Mouse (Mus musculus) ovary, adult 18-20 months (tissue): ENCODE data around the gene Disc1.

Source experiments
- DNase-seq: peaks from one replicate; pipeline ENCODE4 v3.0.0; 2022; ENCODE audit warnings: low spot score, mixed read lengths

The Disc1 gene

DNA sequence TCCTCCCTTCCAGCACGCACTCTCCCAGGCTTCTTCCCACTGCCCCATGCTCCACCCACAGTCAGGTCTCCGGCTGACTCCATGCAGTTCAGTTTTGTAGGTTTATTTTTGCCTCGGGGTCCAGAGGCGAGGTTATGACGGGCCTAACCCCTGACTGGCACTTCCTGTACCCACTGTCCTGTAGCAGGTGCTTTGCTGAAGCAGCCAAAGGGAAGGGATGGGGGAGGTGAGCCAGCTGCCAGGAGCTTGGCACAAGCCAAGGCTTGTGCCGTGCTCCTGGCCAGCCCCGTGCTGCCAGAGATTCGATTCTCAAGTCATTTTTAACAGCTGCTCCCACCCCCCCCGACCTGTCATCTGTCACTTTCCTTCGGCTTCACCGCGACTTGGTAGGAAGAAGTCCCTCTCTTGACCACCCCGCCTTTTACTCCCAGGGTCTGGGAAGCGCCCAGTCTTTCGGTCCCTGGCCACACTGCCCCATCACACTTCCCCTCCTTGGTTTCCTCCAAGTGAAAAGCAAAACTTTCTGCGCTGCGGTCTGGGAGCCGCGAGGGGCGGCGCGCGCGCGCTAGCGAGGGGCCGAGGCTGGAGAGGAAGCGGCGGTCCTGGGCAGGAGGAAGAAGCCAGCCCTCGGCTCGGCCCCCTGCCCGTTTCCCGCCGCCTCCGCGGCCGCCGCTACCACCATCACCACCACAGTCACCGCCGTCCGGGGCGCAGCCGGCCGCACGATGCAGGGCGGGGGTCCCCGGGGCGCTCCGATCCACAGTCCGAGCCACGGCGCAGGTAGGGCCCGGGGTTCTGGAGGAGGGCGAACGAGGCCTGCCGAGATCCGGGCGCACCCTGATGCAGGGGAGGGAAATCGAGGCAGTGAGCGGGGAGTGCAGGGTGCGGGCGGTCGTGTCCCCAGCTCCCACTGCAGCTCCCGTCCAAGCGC is at the start of gene Disc1:
Disc1 (plus strand) TSS at position 691 of the 931 bp plus-strand sequence.
- DNase-seq, result no peak

DNA sequence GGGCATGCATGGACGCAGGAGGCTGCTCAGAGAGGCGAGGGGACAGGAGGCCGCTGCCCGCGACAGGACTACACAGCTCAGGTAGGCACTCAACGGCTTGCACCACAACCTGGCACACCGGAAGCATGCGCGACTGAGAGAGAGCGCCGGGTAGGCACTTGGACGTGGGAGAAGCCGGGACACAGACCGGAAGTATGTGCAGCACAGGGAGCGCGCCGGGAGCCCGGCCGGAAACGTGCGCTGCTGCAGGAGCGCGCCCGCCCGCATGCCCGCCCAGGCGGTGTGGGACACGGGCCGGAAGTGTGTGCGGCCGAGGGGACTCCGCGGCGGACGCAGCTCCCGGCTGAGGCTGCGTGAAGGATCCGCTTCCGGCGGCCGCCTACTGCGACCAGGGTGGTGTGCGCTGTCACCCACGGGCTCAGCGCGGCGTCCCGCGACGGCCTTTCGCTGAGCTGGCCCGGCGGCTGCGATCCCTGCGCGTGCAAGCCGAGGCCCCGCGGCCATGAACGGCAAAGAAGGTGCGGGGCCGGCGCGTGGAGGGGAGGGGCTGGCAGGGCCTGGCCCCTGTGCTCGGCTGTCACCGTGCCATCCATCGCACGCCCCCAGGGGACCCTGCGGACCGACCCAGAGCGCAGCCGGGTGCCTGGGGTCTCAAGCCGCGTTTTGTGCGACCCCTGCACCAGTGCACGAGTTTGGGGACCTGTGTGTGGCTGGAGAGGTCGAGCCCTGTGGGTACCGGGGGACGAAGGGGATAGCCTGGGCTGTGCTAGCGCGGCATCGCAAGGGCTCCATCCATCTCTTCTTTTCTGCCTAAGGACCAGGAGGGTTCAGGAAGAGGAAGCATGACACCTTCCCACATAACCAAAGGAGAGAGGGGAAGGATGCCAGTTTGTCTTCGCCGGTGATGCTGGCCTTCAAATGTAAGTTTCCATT is 41.0 kb upstream of the Disc1 start, which contains the start of gene Tsnax:
Tsnax (plus strand) TSS at position 303 of the 933 bp plus-strand sequence.
- DNase-seq, result peak; percentile 87

DNA sequence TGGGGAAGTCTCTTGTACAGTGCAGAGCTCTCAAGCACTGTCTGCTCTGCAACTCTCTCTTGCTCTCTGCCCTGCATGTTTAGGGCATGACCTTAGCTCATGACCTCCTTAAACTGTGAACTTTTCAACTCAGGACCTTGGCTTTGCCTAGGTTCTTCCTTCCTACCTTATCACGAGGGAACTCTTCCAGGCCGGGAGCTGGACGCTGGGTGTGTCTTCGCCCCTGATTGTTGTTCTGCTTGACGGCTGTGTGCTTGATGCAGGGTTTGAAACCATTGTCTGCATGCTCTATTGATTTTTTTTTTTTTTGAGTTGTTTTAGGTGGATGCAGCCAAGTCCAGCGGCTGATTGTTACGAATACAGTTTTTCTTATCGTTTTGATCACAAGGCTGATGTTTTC is 29.9 kb upstream of the Disc1 start:
- no peak for DNase-seq

GRCm38 (mm10) chr8:125027211-125027610 is 26.8 kb upstream of the Disc1 start:
- no peak for DNase-seq

- DNase-seq, result no peak
Observed at GRCm38 (mm10) chr8:125028841-125029240, 25.2 kb upstream of the Disc1 start.

DNA sequence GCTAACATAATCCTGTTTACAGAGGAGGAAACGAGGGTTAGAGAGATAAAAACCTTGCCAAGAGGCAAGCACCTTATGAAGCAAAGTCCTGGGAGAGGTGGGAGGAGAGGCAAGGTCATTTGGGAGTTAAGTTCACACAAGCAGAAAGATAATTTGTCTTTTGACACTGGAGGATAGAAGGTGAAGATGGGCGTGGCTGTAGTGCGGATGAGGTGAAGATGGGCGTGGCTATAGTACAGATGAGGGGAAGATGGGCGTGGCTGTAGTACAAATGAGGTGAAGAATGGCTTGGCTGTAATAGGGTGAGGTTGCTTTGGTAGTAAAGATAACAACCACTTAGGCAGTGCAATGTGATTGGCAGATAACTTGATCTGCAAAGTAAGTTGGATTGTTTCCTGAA is 22.7 kb upstream of the Disc1 start:
- no peak for DNase-seq

DNA sequence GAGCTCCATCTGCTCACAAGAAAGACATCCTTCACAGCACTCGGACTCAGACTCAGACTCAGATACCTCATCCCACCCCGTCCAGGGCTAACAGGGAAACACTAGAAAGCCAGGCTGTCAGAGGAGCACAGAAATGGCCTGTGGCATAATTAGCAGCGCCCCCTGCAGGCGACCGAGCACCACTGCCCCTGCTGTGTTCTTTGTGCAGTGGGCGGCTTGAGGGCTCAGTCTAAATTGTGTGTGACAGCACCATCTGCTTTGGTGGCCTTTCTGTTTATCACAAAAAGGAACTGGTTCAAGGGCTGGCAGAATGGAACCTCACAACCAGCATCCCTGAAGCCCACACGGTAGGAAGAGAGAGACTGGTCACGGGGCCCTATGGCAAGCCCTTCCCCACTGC is 19.3 kb upstream of the Disc1 start:
- no peak for DNase-seq

DNA sequence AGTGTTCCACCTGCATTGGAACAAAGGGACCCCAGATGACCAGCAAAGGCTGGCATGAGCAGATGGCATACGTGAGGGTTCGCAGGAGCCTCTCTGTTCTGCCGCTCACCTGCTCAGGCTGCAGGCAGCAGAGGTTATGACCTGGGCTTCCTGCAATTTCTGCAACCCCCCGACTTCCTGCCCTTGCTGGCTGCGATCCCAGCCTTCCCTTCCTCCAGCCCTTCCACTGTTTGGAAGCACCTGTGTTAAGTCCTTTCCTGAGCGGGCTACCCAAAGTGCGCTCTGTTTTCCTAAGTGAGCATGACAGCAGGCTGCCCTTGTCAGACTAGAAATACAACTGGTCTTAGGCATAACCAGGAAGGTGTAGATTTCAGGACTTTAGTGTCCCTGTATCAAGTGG is 16.9 kb upstream of the Disc1 start:
- no peak for DNase-seq

GRCm38 (mm10) chr8:125038731-125039130 is 15.3 kb upstream of the Disc1 start:
- no peak for DNase-seq

GRCm38 (mm10) chr8:125040587-125041375 is 13.2 kb upstream of the Disc1 start:
- DNase-seq, result no peak

GRCm38 (mm10) chr8:125041496-125041895 is 12.5 kb upstream of the Disc1 start:
- DNase-seq, result no peak

DNA sequence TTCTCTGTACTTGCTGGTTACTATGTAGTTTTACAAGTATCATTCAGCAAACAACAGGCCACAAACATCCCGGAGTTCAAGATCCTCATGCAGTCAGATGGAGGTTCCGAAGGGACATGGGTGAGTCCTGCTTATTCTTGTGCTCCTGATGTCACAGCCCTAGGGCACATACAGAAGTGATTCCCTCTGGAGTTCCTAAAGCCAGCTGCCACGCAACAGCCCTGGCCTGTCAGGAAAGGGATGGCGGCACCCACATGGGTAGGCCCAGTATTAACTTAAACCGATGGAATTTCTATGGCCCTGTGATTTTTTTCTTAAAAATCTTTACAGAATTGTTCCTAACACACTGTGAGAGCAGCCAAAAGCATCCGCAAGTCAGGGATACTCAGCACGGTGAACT is 10.6 kb upstream of the Disc1 start:
- DNase-seq, result no peak

DNA sequence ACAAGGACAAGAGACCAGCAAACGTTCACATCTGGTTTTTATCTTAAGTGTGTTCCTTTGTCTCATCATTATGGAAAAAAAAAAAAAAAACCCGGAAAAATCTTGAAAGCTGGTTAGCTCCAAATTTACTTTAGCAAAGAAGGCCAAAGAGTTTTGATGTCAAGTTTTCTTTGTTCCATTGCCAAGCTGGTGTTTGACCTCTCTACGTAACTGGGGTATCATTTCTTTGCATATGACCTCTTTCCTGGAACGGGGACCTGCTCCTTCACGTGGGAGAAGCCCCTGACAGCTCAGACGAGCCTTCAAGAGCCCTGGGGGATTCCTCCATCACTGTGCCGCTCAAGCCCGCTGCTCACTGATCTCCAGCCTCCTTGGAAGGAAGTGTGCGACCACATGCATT is 10.1 kb upstream of the Disc1 start:
- no peak for DNase-seq

GRCm38 (mm10) chr8:125045760-125046159 is 8.2 kb upstream of the Disc1 start:
- no peak for DNase-seq

- DNase-seq, result no peak
Observed at GRCm38 (mm10) chr8:125049051-125049750, 4.8 kb upstream of the Disc1 start.

- DNase-seq, result no peak
Observed at GRCm38 (mm10) chr8:125049826-125050225, 4.2 kb upstream of the Disc1 start.

DNA sequence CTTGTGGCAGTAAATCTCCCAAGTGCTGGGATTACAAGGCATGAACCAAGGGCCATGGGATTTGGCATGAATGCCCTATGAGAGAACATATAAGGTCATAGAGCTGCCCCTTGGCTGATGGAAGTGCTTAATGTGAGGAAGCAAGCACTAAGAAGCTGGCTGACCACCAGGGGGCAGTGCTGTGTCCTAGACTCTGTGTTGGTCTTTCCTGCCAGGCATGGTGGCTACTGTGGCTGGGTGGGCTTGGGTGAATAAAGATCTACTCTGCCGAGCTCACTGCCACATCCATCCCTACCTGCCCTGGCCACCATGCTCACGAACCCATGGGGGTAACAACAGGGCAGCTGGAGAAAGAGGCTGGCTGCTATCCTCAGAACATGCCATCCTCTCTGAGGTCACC is 2.0 kb upstream of the Disc1 start:
- DNase-seq, result no peak

DNA sequence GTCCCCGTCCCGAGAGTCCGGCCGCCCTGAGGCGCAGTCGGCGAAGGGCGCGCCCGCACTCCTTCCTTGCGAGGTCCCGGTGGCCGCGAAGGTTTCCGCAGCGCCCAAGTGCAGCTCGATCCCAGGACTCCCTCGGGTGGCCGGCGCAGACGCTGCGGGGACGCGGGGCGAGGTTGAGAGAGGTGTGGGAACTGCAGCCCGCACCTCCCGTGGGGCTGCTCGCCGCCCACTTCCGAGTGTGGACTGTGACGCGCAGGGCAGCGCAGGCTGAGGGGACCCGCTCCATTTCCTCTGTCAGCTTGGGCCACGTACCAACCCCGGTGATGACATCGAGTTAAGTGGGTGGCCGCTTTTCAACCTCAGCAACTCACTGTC is 428 bp downstream of the Disc1 start:
- DNase-seq, result no peak

- no peak for DNase-seq
Observed at GRCm38 (mm10) chr8:125060904-125061303, 6.9 kb downstream of the Disc1 start.

- DNase-seq, result no peak
Observed at GRCm38 (mm10) chr8:125065596-125065995, 11.6 kb downstream of the Disc1 start.

DNA sequence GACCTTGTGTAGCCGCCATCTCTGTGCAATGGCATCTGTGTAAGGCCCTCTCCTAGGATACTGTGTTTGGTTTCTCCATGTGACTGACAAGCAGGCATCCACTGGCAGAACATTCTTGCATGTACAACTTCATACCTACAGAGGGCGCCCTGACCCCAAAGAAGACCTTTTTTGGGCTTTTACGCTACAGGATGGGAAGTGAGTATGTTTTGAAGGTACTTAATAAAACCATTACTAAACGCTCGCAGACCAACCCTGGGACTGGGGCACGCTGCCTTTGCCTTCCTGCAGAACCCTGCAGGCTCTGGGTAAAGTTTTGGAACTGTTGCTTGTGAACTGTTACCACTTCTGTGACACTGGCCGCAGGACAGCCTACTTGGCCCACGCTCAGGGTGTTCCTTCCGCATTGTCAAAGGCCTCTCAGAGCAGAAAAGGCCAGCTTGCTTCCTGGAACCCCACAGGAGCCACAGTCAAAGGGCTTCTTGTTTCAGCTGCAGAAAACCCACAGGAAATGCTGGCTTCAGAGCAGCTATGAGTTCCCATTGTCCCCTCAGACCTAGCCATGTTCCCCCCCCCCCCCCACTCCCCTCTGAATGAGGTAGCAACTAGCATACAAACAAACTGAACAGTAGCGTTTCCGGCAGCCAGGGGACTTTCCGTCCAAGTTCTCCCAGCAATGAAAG is 13.1 kb downstream of the Disc1 start:
- DNase-seq, result no peak
